Mouse (Mus musculus) kidney, adult 2 months (tissue): ENCODE data around the gene Adgrg2.

Experiments
- CTCF ChIP-seq: fragments of 200-500 bp; conservative IDR thresholded peaks from 2 replicates; pipeline ENCODE4 v1.5.1; 2011; ENCODE audit warnings: low read depth, mild to moderate bottlenecking, control low read depth, low read length, moderate library complexity, mixed read lengths; ENCODE audit not compliant: insufficient read depth, insufficient read length
- POLR2A ChIP-seq: fragments of 200-500 bp; IDR thresholded peaks from one replicate; pipeline ENCODE4 v1.6.1; 2011; ENCODE audit warnings: low read depth, low read length, control low read depth

- TF ChIP-seq CTCF (no peak), POLR2A (no peak)
Measured at GRCm38 (mm10) chrX:160510197-160510596, 119.7 kb downstream of the Adgrg2 start.
